Mouse (Mus musculus) cerebellum, postnatal 25 days (tissue): ENCODE measurements around the gene Lat.

Source experiments
- DNase-seq, 2 experiments: peaks; one replicate each; pipeline ENCODE4 v3.0.0; 2021; ENCODE audit warnings: mixed read lengths in 2 of 2

Lat gene

GRCm38 (mm10) chr7:126363038-126363437 is 6.3 kb downstream of the Lat start:
- no peak for DNase-seq

- no peak for DNase-seq
Measured at GRCm38 (mm10) chr7:126359049-126359448, 10.3 kb downstream of the Lat start.

GRCm38 (mm10) chr7:126358413-126358812 is 11.0 kb downstream of the Lat start:
- no peak for DNase-seq

- DNase-seq: no peak
Measured at GRCm38 (mm10) chr7:126357838-126358237, 11.5 kb downstream of the Lat start.

- no peak for DNase-seq
Measured at GRCm38 (mm10) chr7:126356793-126357591, 12.4 kb downstream of the Lat start.

- no peak for DNase-seq
Measured at GRCm38 (mm10) chr7:126355847-126356597, 13.3 kb downstream of the Lat start.

GRCm38 (mm10) chr7:126354738-126355614 is 14.4 kb downstream of the Lat start:
- no peak for DNase-seq

GRCm38 (mm10) chr7:126353994-126354365 is 15.4 kb downstream of the Lat start:
- no peak for DNase-seq

GRCm38 (mm10) chr7:126353251-126353993 is 15.9 kb downstream of the Lat start:
- DNase-seq: no peak

- no peak for DNase-seq
Measured at GRCm38 (mm10) chr7:126351419-126351951, 17.9 kb downstream of the Lat start.

GRCm38 (mm10) chr7:126350748-126351418 is 18.5 kb downstream of the Lat start:
- no peak for DNase-seq

GRCm38 (mm10) chr7:126348293-126348692 is 21.1 kb downstream of the Lat start:
- no peak for DNase-seq

- no peak for DNase-seq
Measured at GRCm38 (mm10) chr7:126347098-126347497, 22.3 kb downstream of the Lat start.

GRCm38 (mm10) chr7:126345969-126346368 is 23.4 kb downstream of the Lat start:
- DNase-seq: no peak

- no peak for DNase-seq
Measured at GRCm38 (mm10) chr7:126345557-126345956, 23.8 kb downstream of the Lat start.

GRCm38 (mm10) chr7:126340896-126341295 is 28.5 kb downstream of the Lat start:
- DNase-seq: no peak

- no peak for DNase-seq
Measured at GRCm38 (mm10) chr7:126340206-126340618, 29.2 kb downstream of the Lat start.

- DNase-seq: no peak
Measured at GRCm38 (mm10) chr7:126339521-126339971, 29.8 kb downstream of the Lat start.

- no peak for DNase-seq
Measured at GRCm38 (mm10) chr7:126338906-126339305, 30.5 kb downstream of the Lat start.

GRCm38 (mm10) chr7:126335556-126335955 is 33.8 kb downstream of the Lat start:
- DNase-seq: peak in 1 of 2 experiments; percentile 21

- no peak for DNase-seq
Measured at GRCm38 (mm10) chr7:126332691-126333090, 36.7 kb downstream of the Lat start.
